Mouse (Mus musculus) v-Abl transformed pro-B cells (cell line): Measurements from ENCODE around the gene Gatad2b.

Experiments
- in situ Hi-C, 2 experiments: fragments of 400-800 bp; cut with MboI; formaldehyde crosslinking; loops; one replicate each; pipeline ENCODE4 v1.15.1; 2025; ENCODE audit not compliant: unreplicated experiment in 2 of 2

The Gatad2b gene

GRCm38 (mm10) chr3:90412312-90413010 lies 119.5 kb downstream of the Gatad2b start:
- in situ Hi-C loops = loop anchor here in 1 of 2 experiments (10.0 kb wide), 1 partner anchor 232 kb away; no protein-coding TSS in a partner anchor

- in situ Hi-C loops = loop anchor here in 1 of 2 experiments (10.0 kb wide), 1 partner anchor 232 kb away; no protein-coding TSS in a partner anchor
Measured at GRCm38 (mm10) chr3:90413011-90413396, 120.0 kb downstream of the Gatad2b start.
